Mouse (Mus musculus): ENCODE results near the gene Adprm.

- TF ChIP-seq CTCF (IDR thresholded peaks at IDR 0.05; ENCODE audit: insufficient read depth, low read depth, low read length) (no peak), POLR2A (IDR thresholded peaks at IDR 0.05; ENCODE audit: insufficient read depth, low read depth, low read length) (no peak)
Observed at GRCm38 (mm10) chr11:67000671-67001070, 51.7 kb downstream of the Adprm start.
